Mouse (Mus musculus) kidney, adult 8-10 months (tissue): ENCODE data around the gene Gm17660.

Experiments
- DNase-seq, 2 experiments: peaks; one replicate each; pipeline ENCODE4 v3.0.0; 2022

Gm17660 gene

DNA sequence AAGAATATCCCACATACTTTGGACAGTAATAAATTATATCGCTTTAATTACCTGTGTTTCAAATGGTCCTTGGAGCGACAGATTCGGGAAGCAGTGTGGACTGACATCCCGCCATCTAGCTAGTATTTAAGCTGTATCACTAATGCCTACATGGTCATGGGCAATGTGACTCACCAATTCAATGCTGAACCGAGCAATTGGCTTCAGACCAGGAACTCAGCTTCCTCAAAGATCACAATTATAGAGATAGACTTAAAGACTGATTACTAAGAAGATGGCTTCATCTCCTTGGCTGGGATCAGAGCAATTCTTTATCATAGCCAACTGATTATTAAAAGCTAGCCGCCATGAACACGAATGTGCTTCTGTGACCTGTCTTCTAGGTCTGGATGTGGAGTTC is at the start of gene Gm17660:
Gene Gm17660 (minus strand): TSS at position 101 of the 400 bp plus-strand sequence.
- DNase-seq, result no peak

DNA sequence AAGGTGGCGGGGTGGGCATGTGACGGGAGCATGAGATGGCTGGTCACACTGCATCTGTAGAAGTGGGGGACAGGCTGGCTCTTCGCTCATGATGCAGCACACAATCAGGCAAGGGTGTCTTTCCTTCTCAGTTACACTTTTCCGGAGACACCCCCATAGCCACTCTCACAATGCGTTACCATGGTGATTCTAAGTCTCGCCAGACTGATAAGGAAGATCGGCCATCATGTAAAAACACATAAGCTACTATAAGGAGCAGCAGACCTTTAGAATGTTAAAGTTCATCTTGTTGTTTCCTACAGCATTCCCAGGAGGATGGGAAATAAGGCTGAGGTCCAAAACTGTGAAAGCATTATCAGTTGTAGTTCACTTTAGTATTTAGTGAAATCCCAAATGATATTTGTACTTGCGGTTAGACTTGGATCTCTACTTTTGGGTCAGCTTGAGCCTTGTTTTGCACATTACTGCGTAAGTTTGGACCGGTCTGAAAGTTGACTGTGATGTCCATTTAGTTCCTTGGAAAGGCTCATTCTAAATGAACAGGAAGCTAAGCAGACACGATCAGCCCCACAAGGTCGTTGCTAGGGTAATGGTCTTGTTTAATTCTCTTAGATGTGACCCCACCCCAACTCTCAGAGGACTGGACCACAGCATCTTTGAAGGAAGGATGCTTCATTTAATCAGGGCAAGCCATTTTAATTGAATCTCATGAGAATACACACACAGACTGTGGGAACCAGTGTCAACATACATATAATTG is 49.3 kb upstream of the Gm17660 start:
- no peak for DNase-seq

DNA sequence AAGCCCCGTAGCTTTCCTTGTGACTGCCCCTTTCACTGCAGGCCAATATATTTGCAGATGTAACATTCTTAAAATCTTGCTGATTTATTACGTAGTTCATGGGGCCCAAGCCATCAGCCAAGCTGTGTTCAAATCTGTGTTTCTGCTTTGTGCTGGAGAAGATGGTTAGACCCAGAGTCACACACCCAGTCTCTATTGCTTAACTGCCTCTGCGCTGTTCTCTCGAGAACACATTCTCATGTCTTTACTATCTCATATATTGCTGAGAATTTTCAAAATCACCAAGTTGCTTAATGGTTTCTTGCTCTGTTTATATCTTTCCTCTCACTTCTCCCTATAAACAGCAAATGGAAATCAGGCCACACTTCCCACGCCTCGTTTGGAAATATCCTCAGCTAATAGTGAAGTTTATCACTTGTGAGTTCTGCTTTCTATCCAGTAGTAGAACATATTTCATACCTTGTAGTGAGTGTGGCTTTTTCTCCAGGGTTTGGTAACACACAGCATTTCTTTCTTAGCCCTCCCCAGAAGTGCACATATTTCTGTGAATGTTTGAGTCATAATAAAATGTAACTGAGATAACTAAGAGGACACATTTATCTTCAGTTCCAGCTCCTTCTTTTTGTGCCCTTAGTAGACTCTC is 46.7 kb upstream of the Gm17660 start:
- no peak for DNase-seq

- no peak for DNase-seq
These were observed 38.5 kb upstream of the Gm17660 start for GRCm38 (mm10) chr5:104115890-104116289.

GRCm38 (mm10) chr5:104115118-104115517 is 37.7 kb upstream of the Gm17660 start:
- DNase-seq, result peak; percentile 69 to 71

DNA sequence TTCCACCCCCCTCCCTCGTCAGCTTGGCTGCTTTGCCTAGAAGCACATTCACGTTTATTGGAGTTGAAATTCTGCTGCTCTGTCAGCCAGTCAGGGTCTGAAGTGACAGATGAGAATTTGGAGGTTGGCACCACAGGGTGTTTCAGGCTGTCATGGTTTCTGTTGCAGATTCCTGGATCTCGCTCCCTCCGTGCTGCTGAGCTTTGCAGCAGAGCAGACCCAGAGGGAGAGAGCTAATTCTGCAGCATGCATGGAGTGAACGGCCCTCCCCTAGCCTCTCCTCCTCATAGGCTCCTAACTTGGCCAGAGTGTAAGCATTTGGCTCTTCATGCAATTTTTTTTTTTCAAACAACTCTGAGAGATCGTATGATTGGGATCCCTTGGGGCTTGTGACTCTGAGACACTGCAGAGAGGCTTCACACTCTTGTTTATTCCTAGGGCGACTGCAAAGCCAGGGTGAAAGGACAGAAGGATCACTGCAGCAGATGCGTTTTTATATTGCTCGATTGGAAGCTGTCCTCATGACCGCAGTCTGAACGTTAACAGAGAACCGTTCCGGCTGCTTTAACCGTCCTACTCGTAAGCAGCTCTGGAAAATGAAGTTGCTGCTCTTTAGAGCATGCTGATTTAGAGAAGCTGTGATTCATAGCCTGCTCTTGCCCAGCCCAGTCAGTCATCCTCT is 36.2 kb upstream of the Gm17660 start, which contains the start of gene Sparcl1:
Gene Sparcl1 (minus strand): TSS at position 243 of the 682 bp plus-strand sequence.
- peak in 1 of 2 experiments; percentile 22 for DNase-seq

DNA sequence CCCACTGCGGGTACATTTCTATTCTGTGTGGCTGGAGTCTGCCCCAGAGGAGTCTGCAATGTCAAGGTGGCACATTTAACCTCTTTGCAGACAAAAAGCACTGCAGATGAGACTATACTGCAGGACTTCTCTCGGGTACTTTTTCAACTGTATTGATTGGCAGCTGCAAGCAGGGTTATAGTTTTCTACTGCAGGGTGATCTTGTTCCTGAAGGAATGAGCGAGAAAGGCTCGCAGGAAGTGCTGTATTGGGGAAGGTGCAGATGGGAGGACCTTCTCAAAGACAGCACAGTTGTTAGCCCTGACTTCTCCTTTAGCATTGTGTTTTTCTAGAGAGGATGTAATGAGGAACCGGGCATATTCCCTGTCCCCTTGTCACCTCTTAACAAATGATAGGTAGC is 35.1 kb upstream of the Gm17660 start:
- DNase-seq, result no peak

GRCm38 (mm10) chr5:104112016-104112415 is 34.6 kb upstream of the Gm17660 start:
- DNase-seq, result no peak

GRCm38 (mm10) chr5:104110171-104110920 is 32.9 kb upstream of the Gm17660 start:
- DNase-seq, result no peak

- DNase-seq, result no peak
These were observed 32.1 kb upstream of the Gm17660 start for GRCm38 (mm10) chr5:104109516-104109915.

DNA sequence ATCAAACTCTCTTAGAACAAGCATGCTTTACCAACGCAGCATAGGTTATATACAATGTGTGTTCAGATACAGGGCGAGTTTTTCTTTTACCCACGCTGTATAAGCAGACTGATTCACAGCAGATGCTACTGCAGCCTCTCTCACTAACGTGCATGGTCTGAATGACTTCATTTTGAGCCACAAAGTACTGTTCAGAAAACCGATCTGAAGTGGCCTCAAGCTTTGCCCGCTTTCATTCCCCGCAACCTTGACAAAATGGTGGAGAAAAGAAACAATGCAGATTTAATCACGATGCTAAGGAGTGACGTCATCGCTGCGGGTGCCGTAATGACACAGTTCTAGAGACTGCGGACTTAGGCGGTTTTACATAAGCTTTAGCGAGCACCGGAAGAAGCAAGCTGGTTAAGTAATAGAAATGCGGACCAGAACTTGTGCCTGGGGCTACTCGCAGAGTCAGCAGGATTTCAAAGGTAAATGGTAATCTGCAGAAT is 31.5 kb upstream of the Gm17660 start:
- DNase-seq, result no peak

- no peak for DNase-seq
These were observed 30.9 kb upstream of the Gm17660 start for GRCm38 (mm10) chr5:104108127-104108875.

DNA sequence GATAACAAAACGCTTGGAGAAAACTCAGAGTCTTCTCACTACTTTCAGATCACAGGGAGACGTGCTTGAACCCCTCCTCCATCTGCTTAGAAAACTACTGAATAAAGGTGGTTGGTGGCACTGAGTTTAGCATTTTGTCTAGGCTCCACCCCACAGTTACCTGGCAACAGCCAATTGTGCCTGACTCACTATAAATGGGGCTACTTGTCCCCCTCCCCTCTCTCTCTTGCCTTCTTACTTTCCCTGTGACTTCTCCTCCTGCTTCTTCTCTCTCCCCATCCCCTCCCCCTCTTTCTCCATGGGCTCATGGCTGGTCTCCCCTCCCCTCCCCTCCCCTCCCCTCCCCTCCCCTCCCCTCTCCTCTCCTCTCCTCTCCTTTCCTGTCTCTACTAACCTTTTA is 26.7 kb upstream of the Gm17660 start:
- no peak for DNase-seq

DNA sequence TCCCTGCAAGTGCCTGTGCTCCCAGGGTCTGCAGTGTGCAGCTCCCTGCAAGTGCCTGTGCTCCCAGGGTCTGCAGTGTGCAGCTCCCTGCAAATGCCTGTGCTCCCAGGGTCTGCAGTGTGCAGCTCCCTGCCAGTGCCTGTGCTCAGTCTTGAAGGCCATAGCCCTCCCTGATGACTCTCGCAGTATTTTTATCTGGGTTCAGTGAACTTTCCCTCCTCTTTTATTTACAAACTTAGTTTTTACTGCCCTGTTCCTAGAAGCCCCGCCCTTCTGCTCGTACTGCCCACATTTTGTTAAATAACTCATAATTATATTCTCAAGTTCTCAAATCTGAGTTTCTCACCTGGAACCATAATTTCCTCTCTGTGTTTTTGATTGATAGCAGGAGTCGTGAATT is 25.8 kb upstream of the Gm17660 start:
- no peak for DNase-seq

DNA sequence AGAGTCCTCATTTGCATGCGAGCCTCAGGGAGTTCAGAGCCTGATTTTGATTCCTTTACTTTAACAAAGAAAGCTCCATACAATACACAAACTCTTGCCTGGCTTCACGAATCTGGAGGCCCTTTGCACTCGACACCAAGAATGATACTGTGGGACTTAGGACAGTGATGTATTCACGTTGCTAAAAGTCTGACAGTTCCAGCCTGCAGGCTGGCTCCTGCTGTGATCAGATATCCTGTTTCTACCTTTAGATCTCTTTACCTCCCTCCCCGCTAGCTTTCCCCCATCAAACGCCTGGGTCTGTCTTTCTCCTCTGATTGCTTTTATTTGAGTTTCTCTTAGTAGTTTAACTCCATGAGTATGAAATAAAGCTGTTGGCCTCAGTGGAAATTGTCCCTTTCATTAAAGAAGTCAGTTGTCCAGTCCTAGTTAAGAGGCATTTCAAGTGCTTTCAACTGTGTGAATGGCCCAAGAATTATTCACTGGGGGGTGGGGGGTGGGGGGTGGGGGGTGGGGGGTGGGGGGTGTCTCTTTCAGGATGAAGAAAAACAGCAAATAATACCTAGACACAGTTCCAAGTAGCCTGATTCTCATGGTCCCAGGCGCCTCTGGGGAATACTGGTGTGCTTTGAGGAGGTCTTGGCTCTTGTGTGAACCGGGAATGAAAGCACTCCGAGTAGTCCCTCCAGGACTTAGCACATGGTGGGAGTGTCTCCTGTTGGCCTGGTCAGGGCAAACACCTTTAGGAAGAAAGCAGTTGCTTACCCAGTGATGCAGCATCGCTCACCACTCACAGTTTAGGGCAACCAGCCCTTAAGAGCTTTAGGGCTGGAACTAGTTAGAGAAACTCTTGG is 24.5 kb upstream of the Gm17660 start:
- DNase-seq, result no peak

DNA sequence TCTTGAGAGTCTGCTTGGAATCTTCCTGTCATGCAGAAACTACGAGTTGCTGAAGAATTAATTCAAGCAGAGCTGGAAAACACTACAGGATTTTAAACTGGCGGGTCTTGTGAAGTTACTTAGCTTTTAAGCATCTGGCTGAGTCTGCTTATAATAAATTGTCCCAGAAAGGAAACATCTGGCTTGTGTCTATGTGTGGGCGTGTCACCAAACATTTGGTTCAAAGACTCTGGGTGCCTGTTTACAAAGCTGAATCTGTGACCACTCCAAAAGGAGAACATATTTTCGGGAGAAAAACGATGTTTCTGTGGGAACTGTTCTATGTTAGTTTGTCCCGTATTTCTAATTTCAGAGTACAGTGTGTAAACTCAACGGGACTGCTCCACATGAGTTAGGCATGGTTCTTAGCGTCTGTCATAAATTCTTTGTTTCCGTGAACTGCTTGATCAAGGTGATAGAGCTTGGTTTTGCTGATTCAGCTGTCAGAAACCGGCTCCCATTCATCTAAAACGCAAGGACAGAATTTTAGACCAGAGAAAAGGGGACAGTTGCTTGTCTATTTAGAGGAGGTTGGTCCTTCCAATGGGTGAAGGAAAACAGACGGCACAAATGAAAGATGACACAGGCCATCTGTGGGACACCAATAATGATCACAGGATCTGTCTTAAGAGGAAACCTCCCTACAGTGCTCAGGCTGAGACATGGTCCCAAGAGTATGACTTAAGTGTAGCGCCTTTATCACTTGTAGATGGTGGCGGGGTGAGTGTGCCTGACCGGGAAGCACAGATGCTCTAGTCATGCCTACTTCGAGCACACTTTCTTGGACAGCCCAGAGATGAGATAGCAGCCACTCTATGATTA is 18.9 kb upstream of the Gm17660 start:
- peak in 1 of 2 experiments; percentile 45 for DNase-seq

DNA sequence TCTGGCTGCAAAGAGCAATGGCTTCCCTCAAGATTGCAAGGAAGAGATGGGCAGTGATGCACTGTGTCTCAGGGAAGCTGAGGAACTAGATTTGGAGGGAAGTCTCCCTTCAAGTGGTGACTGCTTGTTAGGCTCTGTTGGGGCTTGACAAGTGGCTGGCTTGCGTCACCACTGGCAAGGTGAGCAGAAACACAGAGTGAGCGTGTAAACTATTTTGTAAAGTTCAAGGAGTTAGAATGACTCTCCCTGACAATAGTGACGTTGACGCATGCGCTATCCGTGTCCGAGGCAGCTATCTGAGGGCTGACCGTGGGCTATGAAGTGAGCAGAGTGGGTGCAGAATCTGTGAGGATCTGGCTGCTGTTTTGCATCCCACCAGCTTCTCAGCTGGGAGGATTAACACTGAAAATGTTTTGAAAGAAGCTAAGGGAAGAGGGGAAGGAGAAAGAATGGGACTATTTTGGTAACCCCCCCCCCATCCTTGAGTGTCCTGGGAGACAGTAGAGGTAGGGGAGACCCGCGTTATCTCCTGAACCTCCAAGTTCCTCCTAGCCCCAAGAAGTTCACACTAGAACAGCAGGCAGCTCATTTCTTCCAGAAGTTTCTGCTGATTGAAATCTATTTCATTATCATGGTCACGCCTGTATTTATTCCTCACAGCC is 18.1 kb upstream of the Gm17660 start:
- DNase-seq, result no peak

DNA sequence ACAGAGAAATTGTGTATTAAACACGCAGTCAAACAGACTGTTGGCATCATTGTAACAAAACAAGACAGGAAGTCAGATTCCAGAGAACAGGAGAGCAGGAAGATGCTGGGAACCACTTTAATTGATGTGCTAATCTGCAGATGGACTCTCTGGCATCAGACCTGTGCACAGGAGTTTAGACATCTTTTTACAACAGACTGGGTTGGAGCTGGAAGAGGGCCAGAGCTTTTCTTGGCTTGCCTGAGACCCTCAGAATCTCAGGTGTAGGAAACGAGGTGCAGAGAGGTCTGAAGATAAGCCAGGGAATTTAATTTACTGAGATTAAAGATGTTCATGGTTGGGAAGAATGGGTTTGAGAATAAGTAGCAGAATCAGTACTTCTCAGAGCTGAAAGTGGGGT is 12.3 kb upstream of the Gm17660 start:
- no peak for DNase-seq

DNA sequence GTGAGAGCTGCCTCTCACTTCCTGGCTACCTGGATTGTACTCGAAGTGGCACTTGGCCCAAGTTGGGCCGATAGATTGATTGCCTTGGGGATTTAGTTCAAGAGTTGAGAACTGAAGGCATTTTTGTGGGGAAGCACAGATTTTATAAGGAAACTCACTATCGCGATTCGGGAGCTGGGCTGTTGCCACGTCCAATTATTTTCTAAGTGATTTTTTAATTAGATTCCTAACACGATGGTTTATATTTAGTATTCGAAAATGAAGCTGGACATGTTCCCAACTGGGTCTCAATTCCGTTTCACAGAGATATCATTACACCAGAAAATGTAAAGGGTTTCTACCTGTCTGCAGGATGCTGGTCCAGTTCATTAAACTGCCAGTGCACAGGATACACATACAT is 8.0 kb upstream of the Gm17660 start:
- DNase-seq, result no peak

GRCm38 (mm10) chr5:104080736-104081135 is 3.3 kb upstream of the Gm17660 start:
- DNase-seq, result no peak
